Mouse (Mus musculus): Measurements from ENCODE around the gene Slco4c1. TPM values are rescaled to one million over a fixed set of nuclear protein-coding genes. Genes with fewer than 3 reads are reported as not detected.
A peak's percentile ranks its signal among the peaks of the same experiment; 100 is the strongest.

The Slco4c1 gene
- 0.24 and 0.31 TPM in 2 replicates for polyA plus RNA-seq (2015; fragmentation: Nextera tagmentation; extraction: Ambion mirVana)

GRCm38 (mm10) chr1:96871528-96872360 is at the start of gene Slco4c1:
Slco4c1 (minus strand) TSS chr1:96872171.
- WGBS = 1% methylated on average over 40 of the region's 40 CpGs
- Histone ChIP-seq H3K4me3 (replicated peaks) (peak within 1 kb of the TSS; percentile 44), H3K27ac (no peak within 1 kb of the TSS), H3K27me3 (replicated peaks) (no peaks in the 10 kb centered on the region), H3K4me1 (no peaks in the 10 kb centered on the region), H3K9ac (no peak within 1 kb of the TSS), H3K9me3 (no peaks in the 10 kb centered on the region), H3K36me3 (no peaks in the 10 kb centered on the region), H3K4me2 (peak within 1 kb of the TSS; percentile 81)
- peak; percentile 87 for ATAC-seq (ENCODE audit: insufficient read depth, low FRiP score, low read depth)

DNA sequence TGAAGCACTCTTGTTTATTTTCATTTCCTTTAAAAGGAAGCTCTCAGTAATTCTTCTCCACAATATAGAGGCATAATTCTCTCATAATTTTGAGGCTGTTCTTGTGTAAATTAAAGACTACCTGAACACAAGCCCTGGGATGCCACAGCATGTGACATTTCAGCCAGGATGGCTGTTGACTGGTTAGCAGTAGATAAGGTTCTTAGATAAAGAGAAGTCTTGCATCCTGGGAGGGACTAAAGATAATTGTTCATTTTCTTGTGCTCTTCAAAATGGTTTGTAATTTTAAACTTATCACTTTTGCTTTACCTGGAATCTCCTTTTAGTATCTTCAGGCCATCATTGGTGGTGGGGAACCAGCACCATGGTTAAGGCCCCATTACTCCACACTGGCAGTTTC is 45.4 kb upstream of the Slco4c1 start:
- H3K36me3 ChIP-seq = no peaks in the 10 kb centered on the region
- no peak overlapping the region for H3K4me3 ChIP-seq (replicated peaks)
- no peak overlapping the region for H3K27ac ChIP-seq
- H3K4me1 ChIP-seq = no peaks in the 10 kb centered on the region
- H3K27me3 ChIP-seq (replicated peaks) = no peaks in the 10 kb centered on the region
- H3K9me3 ChIP-seq = no peaks in the 10 kb centered on the region
- no peak overlapping the region for H3K9ac ChIP-seq
- ATAC-seq (ENCODE audit: insufficient read depth, low FRiP score, low read depth) = no peak
- no peak overlapping the region for H3K4me2 ChIP-seq

DNA sequence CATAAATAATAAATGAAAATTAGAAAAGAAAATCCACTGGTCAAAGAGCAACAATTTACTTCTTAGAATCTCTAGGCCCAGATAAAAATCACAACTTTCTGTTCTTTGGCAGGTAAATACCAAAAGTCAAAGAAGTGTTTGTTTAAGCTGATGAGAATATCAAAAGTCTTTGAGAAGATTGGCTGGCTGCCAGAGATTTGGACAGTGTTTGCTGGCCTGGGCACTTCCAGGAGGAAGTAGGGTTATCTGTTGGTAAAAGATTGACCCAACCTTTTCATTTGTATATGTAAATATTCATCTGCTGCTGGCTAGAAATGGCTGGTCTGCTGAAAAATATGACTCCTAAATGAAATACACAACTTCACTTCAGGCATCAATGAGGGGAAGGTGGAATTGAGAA is 11.8 kb upstream of the Slco4c1 start:
- H3K27me3 ChIP-seq (replicated peaks) = no peaks in the 10 kb centered on the region
- no peaks in the 10 kb centered on the region for H3K4me1 ChIP-seq
- no peak overlapping the region for H3K9ac ChIP-seq
- no peaks in the 10 kb centered on the region for H3K36me3 ChIP-seq
- no peak overlapping the region for H3K4me3 ChIP-seq (replicated peaks)
- H3K4me2 ChIP-seq = no peak overlapping the region
- ATAC-seq (ENCODE audit: insufficient read depth, low FRiP score, low read depth) = no peak
- H3K9me3 ChIP-seq = no peaks in the 10 kb centered on the region
- H3K27ac ChIP-seq = no peak overlapping the region

GRCm38 (mm10) chr1:96878572-96878971 is 6.6 kb upstream of the Slco4c1 start:
- H3K36me3 ChIP-seq = no peaks in the 10 kb centered on the region
- WGBS = 80% methylated on average over 1 of the region's 1 CpGs
- no peak overlapping the region for H3K4me2 ChIP-seq
- H3K4me1 ChIP-seq = no peaks in the 10 kb centered on the region
- H3K27ac ChIP-seq = no peak overlapping the region
- ATAC-seq (ENCODE audit: insufficient read depth, low FRiP score, low read depth) = no peak
- H3K9me3 ChIP-seq = no peaks in the 10 kb centered on the region
- no peaks in the 10 kb centered on the region for H3K27me3 ChIP-seq (replicated peaks)
- no peak overlapping the region for H3K4me3 ChIP-seq (replicated peaks)
- H3K9ac ChIP-seq = no peak overlapping the region

DNA sequence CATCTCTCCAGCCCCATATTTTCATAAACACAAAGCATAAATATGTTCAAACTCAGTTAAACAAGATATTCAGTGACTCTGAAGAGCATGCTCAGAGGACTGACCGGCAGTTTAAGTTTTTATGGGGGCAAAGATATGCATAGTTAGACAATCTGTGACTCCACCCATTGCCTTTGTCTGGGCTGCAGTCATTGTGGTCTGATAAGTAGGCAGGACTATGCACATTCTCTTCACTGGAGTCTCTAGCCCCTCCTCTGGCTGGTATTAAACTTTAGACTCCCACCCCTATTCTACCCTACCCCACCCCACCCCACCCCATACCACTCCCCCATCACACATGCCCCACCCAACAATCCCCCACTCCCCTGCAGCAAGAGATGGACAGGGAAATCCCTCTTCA is 4.1 kb upstream of the Slco4c1 start:
- H3K27me3 ChIP-seq (replicated peaks) = no peaks in the 10 kb centered on the region
- ATAC-seq (ENCODE audit: insufficient read depth, low FRiP score, low read depth) = no peak

DNA sequence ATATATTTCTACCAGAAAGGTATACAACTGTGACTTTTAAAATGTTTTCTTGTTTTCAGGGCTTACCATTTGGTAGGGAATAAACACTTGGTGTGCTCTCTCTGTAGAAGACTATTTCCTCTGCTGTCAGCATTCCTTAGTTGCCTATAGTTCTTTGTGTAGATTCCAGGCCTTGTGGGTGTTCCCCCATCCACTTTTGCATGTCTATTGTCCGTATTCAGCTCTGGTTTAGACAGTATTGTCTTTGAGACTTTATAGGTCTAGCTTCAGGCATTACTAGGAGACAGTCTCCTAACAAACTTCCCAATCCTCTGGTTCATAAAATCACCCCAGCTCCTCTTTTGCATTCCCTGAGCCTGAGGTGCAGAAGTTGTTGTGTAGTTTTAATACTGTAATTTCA is 2.7 kb upstream of the Slco4c1 start:
- Histone ChIP-seq H3K9ac (no peak overlapping the region), H3K4me2 (no peak overlapping the region), H3K36me3 (no peaks in the 10 kb centered on the region), H3K9me3 (no peaks in the 10 kb centered on the region), H3K27me3 (replicated peaks) (no peaks in the 10 kb centered on the region), H3K4me1 (no peaks in the 10 kb centered on the region), H3K4me3 (replicated peaks) (no peak overlapping the region), H3K27ac (no peak overlapping the region)
- ATAC-seq (ENCODE audit: insufficient read depth, low FRiP score, low read depth) = no peak
- WGBS = 58% methylated on average over 1 of the region's 1 CpGs

More for the DNA sequence above, 4.1 kb upstream of the Slco4c1 start:
- Histone ChIP-seq H3K27ac (no peak overlapping the region), H3K4me1 (no peaks in the 10 kb centered on the region), H3K9ac (no peak overlapping the region), H3K36me3 (no peaks in the 10 kb centered on the region), H3K4me3 (replicated peaks) (no peak overlapping the region), H3K9me3 (no peaks in the 10 kb centered on the region), H3K4me2 (no peak overlapping the region)
- WGBS = 61% methylated on average over 1 of the region's 1 CpGs

DNA sequence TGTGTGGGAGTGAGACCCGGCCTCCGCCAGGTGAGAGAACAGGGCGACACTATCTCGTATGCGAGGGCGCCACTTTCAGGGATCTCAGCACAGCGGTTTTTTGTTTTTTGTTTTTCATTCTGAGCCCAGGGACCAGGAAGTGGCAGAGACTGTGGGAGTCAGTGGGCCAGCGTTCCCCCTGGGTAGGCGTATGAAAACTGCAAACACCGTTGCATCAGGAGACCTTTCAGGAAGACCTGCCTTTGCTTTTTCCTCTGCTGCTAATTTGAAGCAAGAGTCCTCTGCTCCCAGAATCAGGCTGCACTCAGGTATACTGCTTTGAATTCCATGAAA is 356 bp upstream of the Slco4c1 start:
- ATAC-seq (ENCODE audit: insufficient read depth, low FRiP score, low read depth) = no peak
- H3K9ac ChIP-seq = no peak overlapping the region
- H3K27ac ChIP-seq = no peak overlapping the region
- H3K9me3 ChIP-seq = no peaks in the 10 kb centered on the region
- WGBS = 5% methylated on average over 10 of the region's 10 CpGs
- H3K27me3 ChIP-seq (replicated peaks) = no peaks in the 10 kb centered on the region
- peak overlapping the region; percentile 44 for H3K4me3 ChIP-seq (replicated peaks)
- no peaks in the 10 kb centered on the region for H3K36me3 ChIP-seq
- H3K4me2 ChIP-seq = peak overlapping the region; percentile 81
- no peaks in the 10 kb centered on the region for H3K4me1 ChIP-seq

DNA sequence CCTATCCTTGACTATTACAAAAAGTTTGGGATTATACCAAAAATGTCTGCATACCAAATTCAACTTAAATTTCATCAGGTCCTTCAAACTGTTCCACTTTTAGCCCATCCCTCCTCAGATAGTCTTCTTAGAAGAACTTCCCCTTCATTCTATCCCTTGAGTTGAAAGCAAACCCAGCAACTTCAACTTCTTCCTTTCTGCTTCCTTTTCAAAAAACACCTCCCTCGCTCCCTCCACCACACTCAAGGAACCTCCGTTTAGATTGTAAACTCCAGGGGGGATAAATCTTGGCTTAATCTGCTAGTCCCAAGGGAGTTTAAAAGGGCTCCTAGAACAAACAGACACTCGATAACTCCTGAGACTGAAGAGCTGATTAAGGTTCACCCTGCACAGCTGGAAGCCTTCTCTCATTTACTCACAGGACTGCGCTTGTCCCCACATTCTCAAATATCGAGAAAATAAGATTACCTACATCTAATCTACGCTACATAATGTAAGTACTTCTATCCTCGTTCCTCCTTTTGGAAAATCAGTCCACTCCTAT is 1.1 kb downstream of the Slco4c1 start:
- Histone ChIP-seq H3K4me1 (no peaks in the 10 kb centered on the region), H3K27ac (no peak overlapping the region), H3K9ac (no peak overlapping the region), H3K9me3 (no peaks in the 10 kb centered on the region), H3K36me3 (no peaks in the 10 kb centered on the region), H3K4me3 (replicated peaks) (no peak overlapping the region), H3K4me2 (peak overlapping the region; percentile 81), H3K27me3 (replicated peaks) (no peaks in the 10 kb centered on the region)
- WGBS = 12% methylated on average over 7 of the region's 7 CpGs
- no peak for ATAC-seq (ENCODE audit: insufficient read depth, low FRiP score, low read depth)

DNA sequence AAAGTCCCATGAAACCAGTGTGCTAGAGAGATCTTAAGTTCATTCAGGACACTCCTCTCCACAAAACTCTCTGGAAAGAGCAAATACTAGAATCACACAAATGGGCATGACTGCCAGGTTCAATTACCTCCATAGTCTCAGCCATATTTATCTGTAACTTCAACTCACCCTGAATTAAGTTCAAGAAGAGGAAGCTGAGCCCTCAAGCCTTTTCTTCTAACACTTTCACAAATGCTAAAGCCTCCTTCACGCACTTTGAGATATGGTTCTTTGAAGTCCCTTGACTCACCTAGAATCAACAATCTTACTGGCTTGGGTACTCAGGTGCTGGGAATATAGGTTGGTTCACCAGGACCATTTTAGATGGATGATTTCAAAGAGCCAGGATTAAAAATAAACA is 3.2 kb downstream of the Slco4c1 start:
- no peak for ATAC-seq (ENCODE audit: insufficient read depth, low FRiP score, low read depth)
- Histone ChIP-seq H3K36me3 (no peaks in the 10 kb centered on the region), H3K9me3 (no peaks in the 10 kb centered on the region), H3K4me1 (no peaks in the 10 kb centered on the region), H3K27me3 (replicated peaks) (no peaks in the 10 kb centered on the region), H3K9ac (no peak overlapping the region), H3K27ac (no peak overlapping the region), H3K4me2 (no peak overlapping the region), H3K4me3 (replicated peaks) (no peak overlapping the region)
- 86% methylated on average over 1 of the region's 1 CpGs for WGBS

- Histone ChIP-seq H3K4me2 (no peak overlapping the region), H3K36me3 (no peaks in the 10 kb centered on the region), H3K4me3 (replicated peaks) (no peak overlapping the region), H3K27ac (no peak overlapping the region), H3K27me3 (replicated peaks) (no peaks in the 10 kb centered on the region), H3K4me1 (no peaks in the 10 kb centered on the region), H3K9ac (no peak overlapping the region), H3K9me3 (no peaks in the 10 kb centered on the region)
- WGBS = 89% methylated on average over 4 of the region's 4 CpGs
- no peak for ATAC-seq (ENCODE audit: insufficient read depth, low FRiP score, low read depth)
These were observed 6.0 kb downstream of the Slco4c1 start for GRCm38 (mm10) chr1:96866002-96866401.

- Histone ChIP-seq H3K9me3 (no peaks in the 10 kb centered on the region), H3K4me1 (no peaks in the 10 kb centered on the region), H3K27me3 (replicated peaks) (no peaks in the 10 kb centered on the region), H3K36me3 (no peaks in the 10 kb centered on the region), H3K4me3 (replicated peaks) (no peak overlapping the region), H3K27ac (no peak overlapping the region), H3K9ac (no peak overlapping the region), H3K4me2 (no peak overlapping the region)
- no peak for ATAC-seq (ENCODE audit: insufficient read depth, low FRiP score, low read depth)
- 79% methylated on average over 2 of the region's 2 CpGs for WGBS
These were observed 7.9 kb downstream of the Slco4c1 start for GRCm38 (mm10) chr1:96864120-96864519.

GRCm38 (mm10) chr1:96859995-96860684 is 11.8 kb downstream of the Slco4c1 start:
- H3K27ac ChIP-seq = no peak overlapping the region
- no peaks in the 10 kb centered on the region for H3K4me1 ChIP-seq
- H3K4me3 ChIP-seq (replicated peaks) = no peak overlapping the region
- no peaks in the 10 kb centered on the region for H3K27me3 ChIP-seq (replicated peaks)
- no peak for ATAC-seq (ENCODE audit: insufficient read depth, low FRiP score, low read depth)
- H3K9me3 ChIP-seq = no peaks in the 10 kb centered on the region
- no peaks in the 10 kb centered on the region for H3K36me3 ChIP-seq
- no peak overlapping the region for H3K4me2 ChIP-seq
- H3K9ac ChIP-seq = no peak overlapping the region
- WGBS = 82% methylated on average over 7 of the region's 7 CpGs
